In genomic region chr16:77644976-77645375, GRCm38 (mm10) we compare ENCODE assay signal across 11 mouse cellular contexts. TPM values are rescaled to one million over a fixed set of nuclear protein-coding genes. Genes with fewer than 3 reads are reported as not detected.
DNase-seq lines count a peak whose midpoint lies in the region; ATAC-seq and TF ChIP-seq lines count a peak whose summit lies in the region.
"Had no signal": no experiment of that assay in that cellular context is flagged by ENCODE, and none has a peak within 500 bp of the region (broad histone marks: within the 10 kb centered on the region; RNA-seq: fewer than 3 reads in every experiment).

No protein-coding gene starts in this region.

- ATAC-seq in hindbrain, embryonic 14.5 days (ENCODE audit: low FRiP score), result no peak
- ATAC-seq in neural tube, embryonic 12.5 days (ENCODE audit: low FRiP score, low read depth), result no peak

- no peaks in the 10 kb centered on the region for H3K27me3 ChIP-seq in hindbrain, embryonic 14.5 days (ENCODE audit: control insufficient read depth, insufficient read depth, low read length)
- H3K27me3 ChIP-seq in neural tube, embryonic 12.5 days (replicated peaks), result no peaks in the 10 kb centered on the region

- no peak for TF ChIP-seq POLR2A in cortical plate, adult 2 months (IDR thresholded peaks at IDR 0.05; ENCODE audit: extremely low read depth, insufficient read depth, low read length)

- TF ChIP-seq CTCF in gastrocnemius, adult 2 months (IDR thresholded peaks at IDR 0.05), result no peak
- TF ChIP-seq CTCF in cortical plate, adult 2 months (IDR thresholded peaks at IDR 0.05; ENCODE audit: extremely low read depth, insufficient read depth, low read length), result no peak

- intact Hi-C loops in gastrocnemius, adult 2 months (cut with DNase I), result loop anchor here (2.0 to 10.0 kb wide), 2 partner anchors 50 to 110 kb away; no protein-coding TSS in a partner anchor

- no peak for DNase-seq in gastrocnemius, adult 2 months
- DNase-seq in gastrocnemius, adult 8-10 months (ENCODE audit: low spot score in 2 of 2), result no peak
- peak; percentile 64 for DNase-seq in hindbrain, embryonic 14.5 days (ENCODE audit: low spot score)
- DNase-seq in frontal cortex, postnatal 10 days (ENCODE audit: low spot score in 2 of 2), result no peak
- no peak for DNase-seq in kidney, adult 8-10 months
- no peak for DNase-seq in spleen, postnatal 10 days (ENCODE audit: low spot score in 2 of 2)

- no peaks in the 10 kb centered on the region for H3K9me3 ChIP-seq in hindbrain, embryonic 14.5 days (ENCODE audit: control insufficient read depth, low read length)
- H3K9me3 ChIP-seq in neural tube, embryonic 12.5 days, result no peaks in the 10 kb centered on the region

- peak overlapping the region; percentile 91 for H3K9ac ChIP-seq in hindbrain, embryonic 14.5 days
- peak overlapping the region; percentile 29; the same call in 1 of the 2 replicates for H3K9ac ChIP-seq in neural tube, embryonic 12.5 days

- peaks cover 2% of the 10 kb centered on the region; the same call in 1 of the 2 replicates for H3K4me1 ChIP-seq in cortical plate, adult 2 months (ENCODE audit: control insufficient read depth, insufficient read depth, low read length)
- peaks cover 34% of the 10 kb centered on the region for H3K4me1 ChIP-seq in hindbrain, embryonic 14.5 days (replicated peaks; ENCODE audit: control insufficient read depth, insufficient read depth, low read length)
- H3K4me1 ChIP-seq in neural tube, embryonic 12.5 days, result peaks cover 19% of the 10 kb centered on the region; the same call in 1 of the 2 replicates

- peak overlapping the region; percentile 81 for H3K4me3 ChIP-seq in gastrocnemius, adult 2 months
- peak overlapping the region; percentile 86 for H3K4me3 ChIP-seq in cortical plate, adult 2 months (ENCODE audit: insufficient read depth, low read length)
- peak overlapping the region; percentile 41 for H3K4me3 ChIP-seq in hindbrain, embryonic 14.5 days (replicated peaks; ENCODE audit: low read length)
- no peak overlapping the region for H3K4me3 ChIP-seq in neural tube, embryonic 12.5 days

- 33% methylated on average over 1 of the region's 1 CpGs for WGBS in hindbrain, embryonic 14.5 days
- WGBS in neural tube, embryonic 12.5 days, result 50% methylated on average over 1 of the region's 1 CpGs

- peak overlapping the region; percentile 61 for H3K4me2 ChIP-seq in hindbrain, embryonic 14.5 days (replicated peaks)
- H3K4me2 ChIP-seq in neural tube, embryonic 12.5 days (replicated peaks), result peak overlapping the region; percentile 47

- H3K27ac ChIP-seq in gastrocnemius, adult 2 months, result peak overlapping the region; percentile 86; the same call in 1 of the 2 replicates
- peak overlapping the region; percentile 90 for H3K27ac ChIP-seq in cortical plate, adult 2 months (ENCODE audit: insufficient read depth, low read length)
- peak overlapping the region; percentile 100 for H3K27ac ChIP-seq in hindbrain, embryonic 14.5 days
- no peak overlapping the region for H3K27ac ChIP-seq in neural tube, embryonic 12.5 days

- no peaks in the 10 kb centered on the region for H3K36me3 ChIP-seq in hindbrain, embryonic 14.5 days (replicated peaks; ENCODE audit: control insufficient read depth, insufficient read depth)
- H3K36me3 ChIP-seq in neural tube, embryonic 12.5 days, result no peaks in the 10 kb centered on the region

RNA-seq across cellular contexts. Expression of gene Gm11146, which starts 43.1 kb away (rescaled TPM):
- not detected for total RNA-seq in gastrocnemius, adult 2 months (2021)
- not detected for total RNA-seq in gastrocnemius, adult 8-10 months (2022)
- not detected in 2 replicates for polyA plus RNA-seq in cortical plate, adult 2 months (2012; rRNA removed)
- not detected in 2 replicates for polyA plus RNA-seq in hindbrain, embryonic 14.5 days (2014; fragmentation: Nextera tagmentation; extraction: Ambion mirVana)
- not detected in 2 replicates for polyA plus RNA-seq in neural tube, embryonic 12.5 days (2016; fragmentation: Nextera tagmentation; extraction: Ambion mirVana)
- total RNA-seq: layer of hippocampus, postnatal 25 days had no signal
- polyA plus RNA-seq: intestine, embryonic 14.5 days; liver, embryonic 16.5 days had no signal
